Mouse (Mus musculus) heart, embryonic 10.5 days (tissue): ENCODE measurements around the gene Ube2z. TPM values are rescaled to one million over a fixed set of nuclear protein-coding genes. Genes with fewer than 3 reads are reported as not detected.

Experiments used
- DNase-seq: peaks from one replicate; pipeline ENCODE4 v3.0.0-alpha.2; 2017; ENCODE audit warnings: low spot score
- H3K27ac ChIP-seq: fragments of 300-500 bp; sonication (generic); 2 replicates; pipeline ENCODE4 v1.5.1; 2016; ENCODE audit warnings: mild to moderate bottlenecking
- H3K27me3 ChIP-seq: fragments of 300-500 bp; sonication (generic); 2 replicates; pipeline ENCODE4 v1.6.1; 2016; ENCODE audit warnings: mild to moderate bottlenecking; ENCODE audit not compliant: poor library complexity, insufficient read depth, severe bottlenecking
- H3K36me3 ChIP-seq: fragments of 300-500 bp; sonication (generic); 2 replicates; pipeline ENCODE4 v1.6.1; 2016; ENCODE audit warnings: mild to moderate bottlenecking, moderate library complexity
- H3K4me1 ChIP-seq: fragments of 300-500 bp; sonication (generic); 2 replicates; pipeline ENCODE4 v1.6.1; 2016; ENCODE audit warnings: mild to moderate bottlenecking
- H3K4me3 ChIP-seq: fragments of 300-500 bp; sonication (generic); 2 replicates; pipeline ENCODE4 v1.5.1; 2016; ENCODE audit warnings: mild to moderate bottlenecking, moderate library complexity
- H3K9me3 ChIP-seq: fragments of 300-500 bp; sonication (generic); 2 replicates; pipeline ENCODE4 v1.6.1; 2016; ENCODE audit warnings: mild to moderate bottlenecking, moderate library complexity
- WGBS: fragments of 180-500 bp; shearing (Covaris S2); methylation state at CpG from one replicate; pipeline ENCODE4 v1.1.7; 2016; 5-methylcytosine and 5-hydroxymethylcytosine counted together
- polyA plus RNA-seq: library from polyadenylated mRNA; unstranded; fragments of >200 nt; fragmentation: Nextera tagmentation; extraction: Ambion mirVana; gene quantifications from 2 replicates; pipeline ENCODE4 v1.2.1, GENCODE M21; 2016

Ube2z gene
- polyA plus RNA-seq, 1 experiment from 2014 or later: 44.4 TPM

DNA sequence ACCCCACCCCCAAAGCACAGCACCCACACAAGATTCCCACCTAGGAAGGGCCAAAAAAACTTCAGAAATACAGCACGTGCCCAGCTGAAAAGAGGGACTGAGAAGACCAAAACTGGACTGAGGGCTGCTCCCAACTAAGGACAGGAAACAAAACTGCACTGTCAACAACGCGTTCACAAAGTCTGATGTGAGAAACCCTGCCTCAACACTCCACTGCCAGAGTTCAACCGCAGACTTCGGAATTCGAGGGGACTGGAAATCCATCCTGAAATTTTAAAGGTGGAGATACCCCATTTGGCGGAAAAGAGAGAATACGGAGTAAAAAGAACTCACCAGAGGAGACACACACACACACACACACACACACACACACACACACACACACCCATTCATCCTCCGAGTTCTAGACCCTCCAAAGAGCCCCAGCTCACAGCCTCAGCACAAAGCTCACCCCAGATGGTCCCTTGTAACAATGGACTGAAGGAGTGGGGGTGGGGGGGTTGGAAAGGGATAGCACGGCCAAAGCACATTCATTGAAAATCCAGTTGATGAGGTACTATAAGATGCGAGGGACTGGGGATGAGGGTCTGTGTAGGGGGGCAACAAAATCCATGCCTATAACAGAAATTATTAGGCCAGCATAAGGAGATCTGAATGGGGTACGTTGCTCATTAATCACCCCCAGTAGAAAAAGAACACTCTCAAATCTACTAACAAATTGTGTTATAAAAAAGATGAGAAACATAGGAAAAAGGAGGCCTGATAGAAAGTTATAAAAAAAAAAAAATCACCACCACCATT is 61.9 kb downstream of the Ube2z start:
- peak overlapping the region; percentile 99 for H3K4me3 ChIP-seq
- peak overlapping the region; percentile 98 for H3K27ac ChIP-seq
- H3K9me3 ChIP-seq: no peaks in the 10 kb centered on the region
- WGBS: 8% methylated on average over 12 of the region's 12 CpGs
- H3K36me3 ChIP-seq: peaks cover 10% of the 10 kb centered on the region; the same call in 1 of the 2 replicates
- H3K27me3 ChIP-seq: no peaks in the 10 kb centered on the region
- DNase-seq: no peak
- H3K4me1 ChIP-seq: peaks cover 28% of the 10 kb centered on the region

Other genes starting within 250 kb of the Ube2z start
- 0.31 and 0.42 TPM in 2 replicates for gene Phospho1, start 240.9 kb downstream of the Ube2z start, polyA plus RNA-seq
- 43.2 and 60.8 TPM in 2 replicates for gene Gngt2, start 228.2 kb downstream of the Ube2z start, polyA plus RNA-seq
- 26.6 and 32.4 TPM in 2 replicates for gene Abi3, start 222.9 kb downstream of the Ube2z start, polyA plus RNA-seq
- gene B4galnt2, start 150.5 kb downstream of the Ube2z start, polyA plus RNA-seq: 0.16 and 0.49 TPM in 2 replicates
- 88.7 and 107 TPM in 2 replicates for gene Igf2bp1, start 59.4 kb downstream of the Ube2z start, polyA plus RNA-seq
- gene Gip, start 40.8 kb downstream of the Ube2z start, polyA plus RNA-seq: not detected in 2 replicates
- gene Snf8, start 30.5 kb downstream of the Ube2z start, polyA plus RNA-seq: 88.3 and 102 TPM in 2 replicates
- gene Atp5g1, start 10.3 kb upstream of the Ube2z start, polyA plus RNA-seq: 1,240 and 1,624 TPM in 2 replicates
- gene Calcoco2, start 46.6 kb upstream of the Ube2z start, polyA plus RNA-seq: 0.13 TPM in 1 of 2 replicates, not detected in the other
- not detected in 2 replicates for gene Ttll6, start 68.4 kb upstream of the Ube2z start, polyA plus RNA-seq
- not detected in 2 replicates for gene Hoxb13, start 128.9 kb upstream of the Ube2z start, polyA plus RNA-seq
- gene Hoxb9, start 206.1 kb upstream of the Ube2z start, polyA plus RNA-seq: 0.75 TPM in 1 of 2 replicates, not detected in the other
- gene Hoxb8, start 216.5 kb upstream of the Ube2z start, polyA plus RNA-seq: 0.30 TPM in 1 of 2 replicates, not detected in the other
- 0.11 and 1.3 TPM in 2 replicates for gene Hoxb7, start 221.2 kb upstream of the Ube2z start, polyA plus RNA-seq
- 0.42 and 2.2 TPM in 2 replicates for gene Hoxb6, start 227.1 kb upstream of the Ube2z start, polyA plus RNA-seq
- 1.0 and 5.2 TPM in 2 replicates for gene Hoxb5, start 237.9 kb upstream of the Ube2z start, polyA plus RNA-seq